Comparison of ENCODE assay signal across 17 mouse cellular contexts in genomic region chrX:84551995-84552394, GRCm38 (mm10).
"Had no signal": no experiment of that assay in that cellular context is flagged by ENCODE, and none has a peak within 500 bp of the region (broad histone marks: within the 10 kb centered on the region; RNA-seq: fewer than 3 reads in every experiment).

No protein-coding gene starts in this region.

- H3K27ac ChIP-seq: midbrain, embryonic 13.5 days; midbrain, embryonic 15.5 days; neural tube, embryonic 13.5 days; neural tube, embryonic 15.5 days; stomach, embryonic 15.5 days; stomach, postnatal 0 days had no signal

- H3K9me3 ChIP-seq: midbrain, embryonic 13.5 days; midbrain, embryonic 15.5 days; neural tube, embryonic 13.5 days; neural tube, embryonic 15.5 days; stomach, embryonic 15.5 days had no signal

- H3K4me3 ChIP-seq: midbrain, embryonic 13.5 days; midbrain, embryonic 15.5 days; myocyte; neural tube, embryonic 13.5 days; neural tube, embryonic 15.5 days; stomach, embryonic 15.5 days had no signal

- H3K9ac ChIP-seq: lung, embryonic 14.5 days; midbrain, embryonic 13.5 days; midbrain, embryonic 15.5 days; neural tube, embryonic 13.5 days; neural tube, embryonic 15.5 days; stomach, embryonic 15.5 days had no signal

- H3K4me1 ChIP-seq: midbrain, embryonic 13.5 days; midbrain, embryonic 15.5 days; neural tube, embryonic 13.5 days; neural tube, embryonic 15.5 days; stomach, embryonic 15.5 days had no signal

- ATAC-seq: midbrain, embryonic 13.5 days; midbrain, embryonic 15.5 days had no signal

- DNase-seq: lung, adult 18-20 months; lung, embryonic 14.5 days; lung, postnatal 10 days; lung, postnatal 4 days; retina, postnatal 1 day; right cerebral cortex, postnatal 14 days; thymus, adult 2 months; thymus, postnatal 25 days; thymus, postnatal 4 days had no signal

- H3K27me3 ChIP-seq: midbrain, embryonic 13.5 days; midbrain, embryonic 15.5 days; neural tube, embryonic 13.5 days; neural tube, embryonic 15.5 days; stomach, embryonic 15.5 days had no signal

- H3K36me3 ChIP-seq: midbrain, embryonic 13.5 days; midbrain, embryonic 15.5 days; neural tube, embryonic 13.5 days; neural tube, embryonic 15.5 days; stomach, embryonic 15.5 days had no signal

- H3K4me2 ChIP-seq: lung, embryonic 14.5 days; midbrain, embryonic 11.5 days; midbrain, embryonic 13.5 days; midbrain, embryonic 15.5 days; neural tube, embryonic 13.5 days; neural tube, embryonic 15.5 days; stomach, embryonic 15.5 days had no signal
